Mouse (Mus musculus): ENCODE results near the gene Rdh16. TPM values are rescaled to one million over a fixed set of nuclear protein-coding genes. Genes with fewer than 3 reads are reported as not detected.
"Not testable (repeated sequence)": the region's sequence is repeated elsewhere in the genome, so short reads cannot be mapped to it uniquely, and the experiment has no call there.

Gene Rdh16
- polyA plus RNA-seq, 1 experiment: not detected

DNA sequence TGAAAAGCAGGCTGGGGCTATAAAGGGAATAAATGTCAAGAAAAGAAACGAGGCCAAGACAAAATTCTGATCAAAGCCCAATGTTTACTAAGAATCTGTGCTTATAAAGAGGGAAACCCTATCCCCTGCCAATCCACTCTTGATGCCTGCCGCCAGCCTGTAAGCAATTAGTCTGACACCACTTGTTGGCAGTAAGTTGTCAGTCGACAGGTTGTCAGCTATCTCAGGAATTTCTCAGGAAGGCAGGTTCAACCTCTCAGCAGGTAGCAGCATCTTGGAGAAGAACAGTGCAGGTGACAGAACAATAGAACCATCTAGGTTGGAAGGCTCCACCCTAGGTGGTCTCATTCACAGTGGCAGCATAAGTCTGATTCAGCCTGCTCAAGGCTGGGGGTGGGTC lies 28.2 kb downstream of the Rdh16 start:
- Histone ChIP-seq H3K4me1 (no peaks in the 10 kb centered on the region), H3K9me3 (peaks cover 13% of the 10 kb centered on the region; the same call in 1 of the 2 replicates), H3K36me3 (replicated peaks; ENCODE audit: low read length) (no peaks in the 10 kb centered on the region), H3K4me3 (replicated peaks) (no peak overlapping the region), H3K27me3 (replicated peaks) (no peaks in the 10 kb centered on the region)
- no peak for TF ChIP-seq GATA1 (IDR thresholded peaks at IDR 0.05; ENCODE audit: borderline replicate concordance, low read length)
- no peak for TF ChIP-seq FLI1 (IDR thresholded peaks at IDR 0.05; ENCODE audit: low read length)

DNA sequence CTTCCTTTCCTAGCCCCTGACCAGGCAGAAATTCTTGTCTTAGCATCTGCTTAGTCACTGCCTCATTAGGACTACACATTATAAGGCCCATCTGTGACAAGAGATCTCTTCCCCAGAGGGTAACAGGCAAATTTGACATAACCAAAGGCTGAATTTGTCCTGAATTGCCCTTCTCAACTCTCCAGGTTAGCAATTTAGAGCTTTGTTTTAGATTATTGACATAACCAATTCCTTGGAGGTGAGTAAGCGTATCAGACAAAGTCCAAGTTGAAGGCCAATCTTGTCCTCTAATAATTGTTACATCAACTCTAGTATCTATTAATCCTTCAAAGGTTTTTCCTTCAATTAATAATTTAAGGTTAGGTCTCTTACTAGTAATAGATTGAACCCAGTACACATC lies 33.2 kb downstream of the Rdh16 start:
- H3K4me3 ChIP-seq (replicated peaks); H3K27me3 ChIP-seq (replicated peaks); H3K36me3 ChIP-seq (replicated peaks; ENCODE audit: low read length); H3K4me1 ChIP-seq: not testable (repeated sequence)
- H3K9me3 ChIP-seq: peaks cover 21% of the 10 kb centered on the region

DNA sequence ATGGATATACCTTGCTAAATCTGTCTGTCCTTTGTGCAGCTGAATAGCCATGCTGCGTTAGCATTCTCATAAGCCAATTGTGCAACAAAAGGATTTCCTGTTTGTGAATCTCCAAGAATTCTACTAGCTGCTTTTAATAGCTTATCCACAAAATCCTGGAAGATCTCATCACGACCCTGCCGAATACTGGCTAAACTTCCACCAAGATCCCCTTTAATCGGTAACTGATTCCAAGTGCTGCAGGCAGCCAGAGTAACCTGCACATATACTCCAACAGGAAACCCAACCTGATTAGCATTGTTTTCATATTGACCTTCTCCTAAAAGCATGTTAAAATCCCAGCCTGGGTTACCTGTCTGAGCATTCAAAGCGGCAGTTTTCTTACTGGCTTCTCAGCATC lies 34.3 kb downstream of the Rdh16 start:
- no peaks in the 10 kb centered on the region for H3K27me3 ChIP-seq (replicated peaks)
- no peaks in the 10 kb centered on the region for H3K4me1 ChIP-seq
- no peak overlapping the region for H3K4me3 ChIP-seq (replicated peaks)
- TF ChIP-seq GATA1 (IDR thresholded peaks at IDR 0.05; ENCODE audit: borderline replicate concordance, low read length) (no peak), FLI1 (IDR thresholded peaks at IDR 0.05; ENCODE audit: low read length) (no peak)
- no peaks in the 10 kb centered on the region for H3K36me3 ChIP-seq (replicated peaks; ENCODE audit: low read length)
- peaks cover 25% of the 10 kb centered on the region for H3K9me3 ChIP-seq

DNA sequence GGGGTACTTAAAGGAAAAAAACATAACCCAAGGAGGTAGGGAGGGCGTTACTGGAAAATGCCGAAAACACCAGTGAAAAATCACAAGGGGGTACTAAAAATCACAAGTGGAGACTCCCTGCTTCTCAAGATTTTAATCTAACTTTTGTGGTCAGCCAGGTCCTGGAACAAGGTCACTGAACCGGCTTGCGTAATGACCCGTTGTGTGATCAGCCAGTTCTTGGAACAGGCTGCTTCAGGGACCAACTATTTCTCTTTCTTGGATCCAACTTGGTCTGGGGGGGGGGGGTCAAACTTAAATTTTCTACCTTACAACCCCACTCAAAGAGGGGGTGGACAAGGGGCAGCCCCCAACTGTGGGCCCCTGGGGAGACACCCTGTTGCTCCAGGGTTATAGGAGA lies 36.8 kb downstream of the Rdh16 start:
- H3K36me3 ChIP-seq (replicated peaks; ENCODE audit: low read length); H3K27me3 ChIP-seq (replicated peaks); H3K4me3 ChIP-seq (replicated peaks); H3K4me1 ChIP-seq: not testable (repeated sequence)
- peaks cover 25% of the 10 kb centered on the region for H3K9me3 ChIP-seq

DNA sequence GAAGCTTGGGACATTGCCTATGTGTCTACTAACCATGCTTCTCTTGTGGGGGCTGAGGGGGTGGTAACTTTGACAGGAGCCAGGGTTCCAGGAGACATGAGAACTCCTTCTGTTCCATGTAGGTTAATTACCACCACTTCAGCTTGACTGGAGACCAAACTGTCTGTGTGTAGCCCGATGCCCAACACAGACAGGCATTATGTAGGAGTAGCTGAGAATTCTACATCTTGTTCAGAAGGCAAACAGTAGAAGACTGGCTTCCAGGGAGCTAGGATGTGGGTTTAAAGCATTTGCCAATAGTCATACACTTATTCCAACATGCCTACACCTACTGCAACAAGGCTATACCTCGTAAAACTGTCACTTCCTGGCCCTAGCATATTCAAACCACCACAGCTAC lies 37.6 kb downstream of the Rdh16 start:
- H3K4me3 ChIP-seq (replicated peaks): no peak overlapping the region

DNA sequence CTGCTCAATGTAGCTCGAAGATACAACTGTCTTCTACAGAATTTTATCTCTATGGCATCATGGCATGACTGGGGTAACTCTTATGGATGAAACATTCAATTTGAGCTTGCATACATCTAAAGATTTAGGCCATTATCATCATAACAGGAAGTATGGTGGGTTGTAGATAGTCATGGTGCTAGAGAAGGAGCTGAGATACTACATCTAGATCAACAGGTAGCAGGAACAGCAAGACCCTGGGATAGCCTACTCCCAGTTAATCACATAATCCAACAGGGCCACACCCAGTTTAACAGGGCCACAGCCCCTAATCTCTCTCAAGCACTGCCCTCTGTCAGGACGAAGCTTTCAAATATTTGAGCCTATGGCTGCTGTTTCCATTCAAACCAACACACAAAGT lies 39.8 kb downstream of the Rdh16 start:
- Histone ChIP-seq H3K9me3 (peaks cover 31% of the 10 kb centered on the region), H3K27me3 (replicated peaks) (no peaks in the 10 kb centered on the region), H3K4me1 (no peaks in the 10 kb centered on the region), H3K4me3 (replicated peaks) (no peak overlapping the region), H3K36me3 (replicated peaks; ENCODE audit: low read length) (no peaks in the 10 kb centered on the region)
- TF ChIP-seq GATA1 (IDR thresholded peaks at IDR 0.05; ENCODE audit: borderline replicate concordance, low read length) (no peak), FLI1 (IDR thresholded peaks at IDR 0.05; ENCODE audit: low read length) (no peak)

More for the DNA sequence above, 37.6 kb downstream of the Rdh16 start:
- H3K9me3 ChIP-seq: peaks cover 25% of the 10 kb centered on the region
- no peaks in the 10 kb centered on the region for H3K4me1 ChIP-seq
- H3K36me3 ChIP-seq (replicated peaks; ENCODE audit: low read length): no peaks in the 10 kb centered on the region
- H3K27me3 ChIP-seq (replicated peaks): no peaks in the 10 kb centered on the region
- TF ChIP-seq FLI1 (IDR thresholded peaks at IDR 0.05; ENCODE audit: low read length): no peak
- no peak for TF ChIP-seq GATA1 (IDR thresholded peaks at IDR 0.05; ENCODE audit: borderline replicate concordance, low read length)

DNA sequence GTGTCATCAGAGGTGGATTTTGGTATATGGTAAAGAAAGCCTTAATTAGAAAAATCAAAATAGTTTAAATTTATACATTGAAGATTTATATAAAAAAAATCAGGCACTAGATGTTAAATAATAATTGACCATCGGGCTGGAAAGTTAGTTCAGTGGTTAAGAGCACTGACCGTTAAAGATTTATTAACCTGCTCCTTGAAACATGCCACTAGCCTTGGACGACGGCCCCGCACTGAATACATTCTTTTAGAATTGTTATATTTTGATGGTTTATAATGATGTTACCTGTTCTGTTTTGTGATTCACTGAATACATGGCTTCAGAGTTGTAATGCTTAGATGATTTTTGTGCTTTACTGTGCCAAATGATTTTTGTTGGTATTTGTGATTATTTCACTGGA lies 45.0 kb downstream of the Rdh16 start:
- H3K36me3 ChIP-seq (replicated peaks; ENCODE audit: low read length); H3K4me3 ChIP-seq (replicated peaks); H3K4me1 ChIP-seq; H3K27me3 ChIP-seq (replicated peaks): not testable (repeated sequence)
- peaks cover 24% of the 10 kb centered on the region for H3K9me3 ChIP-seq

DNA sequence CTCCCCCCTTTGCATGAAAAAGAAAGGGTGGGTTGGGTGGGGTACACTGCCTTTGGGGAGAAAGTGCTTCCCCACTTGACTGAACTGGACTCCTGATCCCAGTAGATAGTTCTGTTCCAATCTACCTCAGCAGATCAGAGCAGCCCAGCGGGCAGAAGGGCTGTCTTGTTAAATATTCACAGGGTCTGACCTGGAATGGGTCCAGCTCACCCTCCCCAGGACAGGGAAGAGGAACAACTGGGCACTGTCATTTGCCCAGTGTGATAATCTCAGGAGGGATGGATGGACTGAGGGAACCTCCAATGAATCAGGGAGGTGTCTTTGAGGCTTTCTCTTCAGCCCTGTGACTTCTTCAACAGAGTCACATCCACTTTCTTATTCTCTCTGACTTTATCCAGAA lies 47.1 kb downstream of the Rdh16 start:
- no peak overlapping the region for H3K4me3 ChIP-seq (replicated peaks)
- H3K27me3 ChIP-seq (replicated peaks): no peaks in the 10 kb centered on the region
- TF ChIP-seq GATA1 (IDR thresholded peaks at IDR 0.05; ENCODE audit: borderline replicate concordance, low read length) (no peak), FLI1 (IDR thresholded peaks at IDR 0.05; ENCODE audit: low read length) (no peak)
- no peaks in the 10 kb centered on the region for H3K4me1 ChIP-seq
- peaks cover 24% of the 10 kb centered on the region for H3K9me3 ChIP-seq
- H3K36me3 ChIP-seq (replicated peaks; ENCODE audit: low read length): no peaks in the 10 kb centered on the region

DNA sequence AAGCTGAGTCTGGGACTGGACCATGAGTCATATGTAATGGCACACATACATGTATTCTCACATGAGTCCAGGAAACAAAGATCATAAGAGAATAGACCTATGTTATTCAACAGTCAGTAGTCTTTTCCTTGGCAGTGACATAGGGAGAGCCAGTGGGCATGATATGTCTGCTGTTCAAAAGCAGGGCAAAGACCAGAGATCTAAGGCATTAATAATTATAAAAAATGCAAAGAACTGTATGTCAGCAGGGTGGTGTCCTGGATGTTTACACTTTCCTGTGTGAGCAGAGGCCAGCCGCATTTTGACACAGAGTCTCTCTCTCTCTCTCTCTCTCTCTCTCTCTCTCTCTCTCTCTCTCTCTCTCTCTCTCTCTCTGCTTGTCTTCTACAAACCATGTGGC lies 48.7 kb downstream of the Rdh16 start, which contains the start of gene Rdh19:
Rdh19 (plus strand) TSS at position 301 of the 400 bp plus-strand sequence.
- Histone ChIP-seq H3K9me3 (peaks cover 23% of the 10 kb centered on the region), H3K4me3 (replicated peaks) (no peak within 1 kb of the TSS), H3K36me3 (replicated peaks; ENCODE audit: low read length) (no peaks in the 10 kb centered on the region), H3K4me1 (no peaks in the 10 kb centered on the region), H3K27me3 (replicated peaks) (no peaks in the 10 kb centered on the region)
- TF ChIP-seq FLI1 (IDR thresholded peaks at IDR 0.05; ENCODE audit: low read length) (no peak), GATA1 (IDR thresholded peaks at IDR 0.05; ENCODE audit: borderline replicate concordance, low read length) (no peak)

DNA sequence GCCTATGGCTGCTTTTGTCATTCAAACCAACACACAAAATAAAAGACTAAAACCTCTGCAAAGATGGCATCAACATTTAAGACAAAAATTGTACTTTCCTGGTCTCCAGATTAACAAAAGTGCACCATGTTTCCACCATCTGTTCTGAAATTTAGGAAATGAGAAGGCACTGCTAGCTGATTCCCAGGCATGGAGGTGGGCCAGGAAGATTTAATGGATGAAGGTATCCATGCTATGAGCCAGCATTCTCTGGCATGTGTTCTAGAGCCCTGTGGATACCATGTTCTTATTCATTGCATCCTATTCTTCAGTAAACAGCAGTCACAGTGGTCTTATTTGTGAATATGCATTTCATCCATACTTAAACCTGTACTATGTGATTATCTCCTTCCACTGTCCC lies 55.4 kb downstream of the Rdh16 start:
- Histone ChIP-seq H3K9me3 (peaks cover 5% of the 10 kb centered on the region; the same call in 1 of the 2 replicates), H3K36me3 (replicated peaks; ENCODE audit: low read length) (no peaks in the 10 kb centered on the region), H3K27me3 (replicated peaks) (peaks cover 3% of the 10 kb centered on the region), H3K4me3 (replicated peaks) (no peak overlapping the region), H3K4me1 (no peaks in the 10 kb centered on the region)
- TF ChIP-seq GATA1 (IDR thresholded peaks at IDR 0.05; ENCODE audit: borderline replicate concordance, low read length) (no peak), FLI1 (IDR thresholded peaks at IDR 0.05; ENCODE audit: low read length) (no peak)

DNA sequence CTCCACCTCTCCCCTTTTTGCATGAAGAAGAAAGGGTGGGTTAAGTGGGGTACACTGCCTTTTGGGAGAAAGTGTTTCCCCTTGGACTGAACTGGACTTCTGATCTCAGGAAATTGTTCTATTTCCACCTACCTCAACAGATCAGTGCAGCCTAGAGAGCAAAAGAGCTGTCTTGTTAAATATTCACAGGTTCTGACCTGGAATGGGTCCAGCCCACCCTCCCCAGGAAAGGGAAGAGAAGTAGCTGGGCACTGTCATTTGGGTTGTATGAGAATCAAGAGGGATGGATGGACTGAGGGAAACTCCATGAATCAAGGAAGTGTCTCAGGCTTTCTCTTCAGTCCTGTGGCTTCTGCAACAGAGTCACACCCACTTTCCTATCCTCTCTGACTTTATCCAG lies 64.0 kb downstream of the Rdh16 start:
- H3K4me1 ChIP-seq: no peaks in the 10 kb centered on the region
- H3K9me3 ChIP-seq: peaks cover under 1% of the 10 kb centered on the region; the same call in 1 of the 2 replicates
- H3K36me3 ChIP-seq (replicated peaks; ENCODE audit: low read length): no peaks in the 10 kb centered on the region
- H3K27me3 ChIP-seq (replicated peaks): peaks cover 3% of the 10 kb centered on the region
- H3K4me3 ChIP-seq (replicated peaks): no peak overlapping the region
- TF ChIP-seq FLI1 (IDR thresholded peaks at IDR 0.05; ENCODE audit: low read length) (no peak), GATA1 (IDR thresholded peaks at IDR 0.05; ENCODE audit: borderline replicate concordance, low read length) (no peak)

Data from megakaryocyte, embryonic 14.5 days (primary cell).